Mouse (Mus musculus) thymus, adult 2 months (tissue): ENCODE results near the gene Bckdhb.

Experiments
- CTCF ChIP-seq: fragments of 200-500 bp; IDR thresholded peaks from 2 replicates; pipeline ENCODE4 v1.5.1; 2012; ENCODE audit warnings: mild to moderate bottlenecking, control low read depth, low read length, moderate library complexity, borderline replicate concordance; ENCODE audit not compliant: control insufficient read depth, poor library complexity, insufficient read depth; ENCODE audit errors: extremely low read depth
- POLR2A ChIP-seq: fragments of 200-500 bp; IDR thresholded peaks from 2 replicates; pipeline ENCODE4 v1.6.1; 2012; ENCODE audit warnings: mild to moderate bottlenecking, low read length, control low read depth, moderate library complexity; ENCODE audit not compliant: control insufficient read depth, poor library complexity, insufficient read depth; ENCODE audit errors: extremely low read depth

DNA sequence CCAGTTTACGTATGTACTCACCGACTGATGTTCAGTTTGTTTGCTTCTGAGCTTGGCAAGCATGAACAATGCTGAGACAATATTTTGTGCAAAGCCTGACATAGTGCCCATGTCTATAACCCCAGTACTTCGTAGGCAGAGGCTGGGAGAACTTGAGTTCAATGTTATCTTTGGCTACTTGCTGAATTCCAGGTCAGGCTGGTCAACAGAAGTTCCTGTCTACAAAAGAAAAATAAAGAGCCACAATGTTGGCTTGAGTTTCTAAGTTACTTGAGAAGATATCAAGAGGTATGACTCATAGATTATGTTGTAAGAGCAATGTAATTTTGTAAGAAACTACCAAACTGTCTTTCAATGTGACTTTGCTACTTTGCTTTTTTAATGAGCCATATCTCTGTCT is 2.9 kb upstream of the Bckdhb start:
- TF ChIP-seq CTCF = no peak
- TF ChIP-seq POLR2A = no peak
